Mouse (Mus musculus) intestine, postnatal 0 days (tissue): ENCODE data around the gene Tbc1d10a. TPM values are rescaled to one million over a fixed set of nuclear protein-coding genes. Genes with fewer than 3 reads are reported as not detected.

Experiments used
- ATAC-seq: fragments of 200-750 bp; cut with Nextera tagmentation; 2 replicates; pipeline ENCODE4 v1.8.0; 2017; ENCODE audit warnings: mild to moderate bottlenecking, moderate TSS enrichment, moderate library complexity
- H3K27ac ChIP-seq: fragments of 300-500 bp; sonication (generic); 2 replicates; pipeline ENCODE4 v1.5.1; 2014; ENCODE audit warnings: mild to moderate bottlenecking, low read depth, low read length, moderate library complexity
- H3K27me3 ChIP-seq: fragments of 300-500 bp; sonication (generic); replicated peaks from 2 replicates; pipeline ENCODE4 v1.6.1; 2014; ENCODE audit warnings: low read length, mixed read lengths; ENCODE audit not compliant: control insufficient read depth, insufficient read depth
- H3K36me3 ChIP-seq: fragments of 300-500 bp; sonication (generic); 2 replicates; pipeline ENCODE4 v1.6.1; 2014; ENCODE audit warnings: mild to moderate bottlenecking, moderate library complexity; ENCODE audit not compliant: control insufficient read depth, insufficient read depth
- H3K4me1 ChIP-seq: fragments of 300-500 bp; sonication (generic); replicated peaks from 2 replicates; pipeline ENCODE4 v1.6.1; 2014; ENCODE audit warnings: antibody characterized with exemption, low read length, mixed read lengths; ENCODE audit not compliant: control insufficient read depth, insufficient read depth
- H3K4me2 ChIP-seq: fragments of 300-500 bp; sonication (generic); replicated peaks from 2 replicates; pipeline ENCODE4 v1.6.1; 2014; ENCODE audit warnings: low read depth, mild to moderate bottlenecking, moderate library complexity
- H3K4me3 ChIP-seq: fragments of 300-500 bp; sonication (generic); 2 replicates; pipeline ENCODE4 v1.5.1; 2014; ENCODE audit warnings: low read depth, low read length
- H3K9ac ChIP-seq: fragments of 300-500 bp; sonication (generic); 2 replicates; pipeline ENCODE4 v1.6.1; 2014; ENCODE audit warnings: mild to moderate bottlenecking, low read depth, low read length
- H3K9me3 ChIP-seq: fragments of 300-500 bp; sonication (generic); 2 replicates; pipeline ENCODE4 v1.6.1; 2016; ENCODE audit warnings: mixed run types; ENCODE audit not compliant: control insufficient read depth
- CTCF ChIP-seq: sonication (generic); IDR thresholded peaks from 2 replicates; pipeline ENCODE4 v1.5.1; 2016; ENCODE audit warnings: low read depth, mild to moderate bottlenecking, control low read depth, antibody characterized with exemption, moderate library complexity
- WGBS: fragments of 180-500 bp; shearing (Covaris S2); extraction: QIAGEN DNeasy Blood & Tissue Kit; methylation state at CpG from one replicate; pipeline ENCODE4 v1.1.7; 2014; 5-methylcytosine and 5-hydroxymethylcytosine counted together
- microRNA-seq: library from miRNA; unstranded; fragments of <30 nt; microRNA quantifications from one replicate; pipeline ENCODE4, GENCODE M21; 2016
- polyA plus RNA-seq: library from polyadenylated mRNA; unstranded; fragments of >200 nt; fragmentation: Nextera tagmentation; extraction: Ambion mirVana; gene quantifications from 2 replicates; pipeline ENCODE4 v1.2.1, GENCODE M21; 2015

Tbc1d10a gene
- polyA plus RNA-seq, 1 experiment from 2014 or later = 37.2 TPM

DNA sequence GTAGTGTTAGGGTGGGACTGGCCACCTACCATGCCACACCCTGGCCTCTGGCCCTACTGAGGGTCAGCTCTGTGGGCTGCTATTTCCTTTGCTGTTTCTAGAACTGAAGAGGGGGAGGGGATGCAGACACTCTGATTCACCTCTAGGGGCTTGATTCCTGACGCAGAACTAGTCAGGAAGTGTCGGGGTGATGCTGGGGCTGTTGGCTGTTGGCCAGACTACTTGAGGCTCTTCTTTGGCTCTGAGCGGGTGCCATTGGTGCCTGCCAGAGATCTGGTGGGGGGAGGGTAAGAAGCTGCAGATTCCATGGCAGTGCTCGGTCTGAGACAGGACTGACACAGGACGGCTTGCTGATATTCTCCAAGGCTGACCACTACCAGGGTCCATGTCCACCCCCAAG, 75.4 kb downstream of the Tbc1d10a start:
- H3K4me1 ChIP-seq = peaks cover 35% of the 10 kb centered on the region
- H3K27ac ChIP-seq = no peak overlapping the region
- no peak overlapping the region for H3K4me2 ChIP-seq
- no peak overlapping the region for H3K4me3 ChIP-seq
- H3K27me3 ChIP-seq = no peaks in the 10 kb centered on the region
- no peaks in the 10 kb centered on the region for H3K36me3 ChIP-seq
- TF ChIP-seq CTCF = peak; percentile 60
- no peaks in the 10 kb centered on the region for H3K9me3 ChIP-seq
- no peak for ATAC-seq
- 27% methylated on average over 5 of the region's 5 CpGs for WGBS
- no peak overlapping the region for H3K9ac ChIP-seq

GRCm38 (mm10) chr11:4262847-4263246, 76.3 kb downstream of the Tbc1d10a start:
- H3K9ac ChIP-seq = no peak overlapping the region
- peaks cover 35% of the 10 kb centered on the region for H3K4me1 ChIP-seq
- H3K4me2 ChIP-seq = no peak overlapping the region; the same call in 1 of the 2 replicates
- no peaks in the 10 kb centered on the region for H3K9me3 ChIP-seq
- ATAC-seq = no peak
- WGBS = 32% methylated on average over 7 of the region's 7 CpGs
- no peaks in the 10 kb centered on the region; the same call in 1 of the 2 replicates for H3K36me3 ChIP-seq
- H3K27ac ChIP-seq = no peak overlapping the region
- no peak overlapping the region for H3K4me3 ChIP-seq
- TF ChIP-seq CTCF = no peak
- H3K27me3 ChIP-seq = no peaks in the 10 kb centered on the region

- Histone ChIP-seq H3K4me1 (peaks cover 35% of the 10 kb centered on the region), H3K36me3 (no peaks in the 10 kb centered on the region; the same call in 1 of the 2 replicates), H3K4me2 (no peak overlapping the region; the same call in 1 of the 2 replicates), H3K9me3 (no peaks in the 10 kb centered on the region), H3K9ac (no peak overlapping the region), H3K27me3 (no peaks in the 10 kb centered on the region), H3K4me3 (no peak overlapping the region), H3K27ac (peak overlapping the region; percentile 21; the same call in 1 of the 2 replicates)
- TF ChIP-seq CTCF = no peak
- 6% methylated on average over 1 of the region's 1 CpGs for WGBS
- ATAC-seq = no peak
These were observed 76.7 kb downstream of the Tbc1d10a start for GRCm38 (mm10) chr11:4263296-4263695.

DNA sequence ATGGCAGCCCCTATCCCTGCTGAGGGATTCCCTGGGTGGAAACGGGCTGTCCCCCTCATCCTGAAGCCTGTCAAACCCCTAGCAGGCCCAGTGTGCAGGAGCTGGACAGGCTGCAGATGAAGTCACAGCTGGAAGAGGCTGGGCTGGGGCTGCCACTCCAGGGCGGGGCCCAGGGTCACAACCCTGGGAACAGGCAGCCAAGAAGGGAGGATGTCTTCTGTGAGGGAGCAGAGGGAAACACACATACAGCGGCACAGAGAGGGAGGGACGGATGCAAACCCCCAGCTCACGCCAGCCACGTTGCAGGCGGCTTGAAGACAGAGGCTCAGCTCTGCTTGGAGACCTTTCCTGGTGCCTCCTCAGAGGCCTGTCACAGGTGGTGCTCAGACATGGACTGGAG, 77.5 kb downstream of the Tbc1d10a start:
- no peaks in the 10 kb centered on the region for H3K9me3 ChIP-seq
- TF ChIP-seq CTCF = no peak
- H3K4me1 ChIP-seq = peaks cover 34% of the 10 kb centered on the region
- peak overlapping the region; percentile 21; the same call in 1 of the 2 replicates for H3K27ac ChIP-seq
- 28% methylated on average over 7 of the region's 7 CpGs for WGBS
- H3K4me3 ChIP-seq = no peak overlapping the region
- no peak overlapping the region for H3K9ac ChIP-seq
- ATAC-seq = no peak
- H3K36me3 ChIP-seq = peaks cover 3% of the 10 kb centered on the region; the same call in 1 of the 2 replicates
- H3K27me3 ChIP-seq = no peaks in the 10 kb centered on the region
- H3K4me2 ChIP-seq = peak overlapping the region; percentile 6; the same call in 1 of the 2 replicates

Small RNA genes lying within 50 kb of the gene (microRNA-seq; reads per million reads assigned to microRNA genes)
- 1.4 reads per million for gene Mir3060

Other genes with a start within 250 kb of the Tbc1d10a start
- 27.6 and 31.8 TPM in 2 replicates for gene Pes1, start 222.8 kb upstream of the Tbc1d10a start, polyA plus RNA-seq
- 0.13 and 0.16 TPM in 2 replicates for gene 4930556J24Rik, start 210.0 kb upstream of the Tbc1d10a start, polyA plus RNA-seq
- 30.4 and 30.6 TPM in 2 replicates for gene Gal3st1, start 203.2 kb upstream of the Tbc1d10a start, polyA plus RNA-seq
- gene Sec14l4, start 155.3 kb upstream of the Tbc1d10a start, polyA plus RNA-seq = 0.05 and 0.13 TPM in 2 replicates
- not detected in 2 replicates for gene Sec14l3, start 121.9 kb upstream of the Tbc1d10a start, polyA plus RNA-seq
- gene Mtfp1, start 91.3 kb upstream of the Tbc1d10a start, polyA plus RNA-seq = 20.0 and 21.1 TPM in 2 replicates
- 7.6 and 8.4 TPM in 2 replicates for gene Sec14l2, start 63.4 kb upstream of the Tbc1d10a start, polyA plus RNA-seq
- 15.5 and 15.6 TPM in 2 replicates for gene Rnf215, start 51.6 kb upstream of the Tbc1d10a start, polyA plus RNA-seq
- 1.1 and 1.7 TPM in 2 replicates for gene Ccdc157, start 26.5 kb upstream of the Tbc1d10a start, polyA plus RNA-seq
- gene Sf3a1, start 26.4 kb upstream of the Tbc1d10a start, polyA plus RNA-seq = 15.7 and 16.5 TPM in 2 replicates
- gene Castor1, start 31.4 kb downstream of the Tbc1d10a start, polyA plus RNA-seq = 10.3 and 14.7 TPM in 2 replicates
- gene Osm, start 49.6 kb downstream of the Tbc1d10a start, polyA plus RNA-seq = 0.08 and 0.20 TPM in 2 replicates
- 0.92 and 1.2 TPM in 2 replicates for gene Lif, start 70.8 kb downstream of the Tbc1d10a start, polyA plus RNA-seq